Mouse (Mus musculus): ENCODE data around the gene Catspere2.
"Not testable (repeated sequence)": the region's sequence is repeated elsewhere in the genome, so short reads cannot be mapped to it uniquely, and the experiment has no call there.

The Catspere2 gene

DNA sequence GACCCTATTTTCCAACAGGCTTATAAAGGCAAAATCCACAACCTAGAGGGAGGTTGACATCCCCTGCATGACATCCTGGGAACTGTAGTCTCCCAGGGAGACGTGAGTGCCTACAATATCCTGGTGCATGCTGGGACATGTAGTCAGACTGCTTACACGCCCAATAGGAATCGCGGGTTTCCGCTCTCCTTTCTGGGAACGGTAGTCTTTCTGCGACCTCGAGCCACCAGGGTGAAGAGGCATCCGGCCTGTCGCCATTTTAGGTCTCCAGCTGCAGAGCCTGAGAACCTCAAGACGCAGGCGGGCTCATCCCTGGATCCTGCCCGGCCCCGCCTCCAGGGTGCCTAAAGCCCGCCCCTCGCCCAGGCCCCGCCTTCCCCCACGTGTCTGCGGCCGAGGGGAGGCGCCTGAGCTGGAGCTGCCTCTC, at the start of gene Catspere2:
TSS of gene Catspere2 (plus strand) at position 400 of the 427 bp plus-strand sequence.
- DNase-seq = peak; percentile 100

GRCm38 (mm10) chr1:177940422-177940977, 42.7 kb upstream of the Catspere2 start:
- not testable (repeated sequence) for DNase-seq

GRCm38 (mm10) chr1:177981276-177981675, 1.9 kb upstream of the Catspere2 start:
- DNase-seq = no peak

DNA sequence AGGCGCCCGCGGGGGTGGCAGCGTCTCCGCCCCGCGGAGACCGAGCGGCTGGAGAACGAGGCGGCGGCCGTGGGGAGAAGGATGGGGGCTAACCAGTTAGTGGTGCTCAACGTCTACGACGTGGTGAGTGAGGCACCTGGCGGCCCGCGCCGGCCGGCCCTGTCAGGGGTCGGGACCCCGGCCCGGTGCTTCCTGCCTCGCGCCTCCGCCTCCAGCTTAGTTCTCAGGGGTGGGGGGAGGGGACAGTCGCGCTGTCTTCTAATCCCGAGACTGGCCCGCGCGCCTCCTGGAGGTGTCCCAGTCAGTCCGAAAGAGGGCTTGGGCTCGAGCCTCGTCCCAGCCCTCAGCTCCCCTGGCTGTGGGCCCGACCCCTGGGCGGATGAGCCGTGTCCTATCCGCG, 359 bp downstream of the Catspere2 start:
- DNase-seq = not testable (repeated sequence)

GRCm38 (mm10) chr1:177984206-177984605, 983 bp downstream of the Catspere2 start:
- DNase-seq = peak; percentile 36

DNA sequence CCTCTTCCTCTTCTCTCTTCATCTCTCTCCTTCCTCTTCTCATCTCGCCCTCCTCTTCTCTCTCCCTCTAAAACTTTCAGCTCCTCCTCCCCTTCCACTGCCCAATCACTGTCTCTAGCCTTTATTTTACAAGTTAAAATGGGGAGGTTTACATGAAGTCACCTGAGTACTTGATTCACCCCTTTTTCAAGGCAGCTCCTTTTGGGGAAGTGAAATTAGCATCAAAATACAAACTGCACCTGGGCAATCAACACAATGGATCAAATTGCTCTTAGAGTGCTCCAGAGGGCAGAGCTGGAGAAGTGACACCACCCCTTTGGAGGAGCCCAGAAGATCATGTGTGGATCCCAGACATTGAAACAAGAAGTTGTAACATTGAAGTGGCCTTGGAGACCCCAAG, 4.3 kb downstream of the Catspere2 start:
- not testable (repeated sequence) for DNase-seq

DNA sequence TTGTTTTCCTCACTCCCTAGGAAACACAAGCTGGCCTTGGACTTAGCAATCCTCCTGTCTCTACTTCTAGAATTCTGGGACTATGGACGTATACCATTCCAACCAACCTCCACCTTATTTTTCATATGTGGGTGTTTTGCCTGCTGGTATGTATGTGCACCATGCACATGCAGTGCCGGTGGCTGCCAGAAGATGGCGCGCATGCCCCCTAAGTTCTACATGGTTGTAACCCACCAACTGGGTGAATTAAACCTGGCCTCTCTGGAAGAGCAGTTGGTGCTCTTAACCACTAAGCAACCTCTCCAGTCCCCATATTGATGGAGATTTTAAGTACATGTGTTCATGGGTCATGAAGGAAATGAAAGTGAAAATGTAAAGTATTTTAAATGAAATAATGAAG, 89.6 kb downstream of the Catspere2 start:
- DNase-seq = not testable (repeated sequence)

- not testable (repeated sequence) for DNase-seq
These were observed 114.6 kb downstream of the Catspere2 start for GRCm38 (mm10) chr1:178097865-178098264.

GRCm38 (mm10) chr1:178108514-178108913, 125.3 kb downstream of the Catspere2 start:
- DNase-seq = not testable (repeated sequence)

DNA sequence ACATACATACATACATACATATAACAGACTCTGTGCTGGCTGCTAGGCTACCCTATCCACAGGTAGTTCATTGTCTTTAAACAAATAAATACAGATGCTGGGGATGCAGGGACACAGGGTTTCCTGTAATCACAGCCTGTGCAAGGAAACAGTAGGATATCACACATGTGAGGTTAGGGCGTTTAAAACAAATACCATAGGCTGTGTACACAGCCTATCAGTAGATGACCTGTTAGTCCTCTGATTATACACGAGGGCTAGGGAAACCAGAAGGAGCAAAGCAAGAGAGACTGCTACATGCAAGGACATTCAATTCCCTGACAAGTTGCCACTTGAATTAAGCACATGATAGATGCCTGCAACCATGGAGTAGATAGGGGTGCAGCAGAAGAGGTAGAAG, 139.0 kb downstream of the Catspere2 start:
- not testable (repeated sequence) for DNase-seq

DNA sequence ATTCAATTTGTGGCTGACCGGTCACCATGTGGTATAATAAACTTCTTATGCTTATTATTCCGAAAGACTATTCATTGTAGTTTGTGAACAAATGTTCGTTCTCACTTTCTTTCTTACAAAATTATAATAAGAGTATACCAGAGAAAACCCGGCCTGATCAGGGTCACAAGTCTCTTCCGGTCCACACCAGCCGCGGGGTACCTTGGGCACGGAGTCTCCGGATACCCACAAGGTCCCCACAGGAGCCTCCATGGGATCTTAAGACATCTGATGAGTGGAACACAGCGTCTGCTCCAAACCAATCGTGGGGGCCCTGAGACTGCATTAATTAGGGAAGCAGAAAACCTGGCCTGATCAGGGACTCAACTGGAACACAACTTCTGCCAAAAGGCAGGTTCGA, 151.1 kb downstream of the Catspere2 start:
- DNase-seq = no peak

DNA sequence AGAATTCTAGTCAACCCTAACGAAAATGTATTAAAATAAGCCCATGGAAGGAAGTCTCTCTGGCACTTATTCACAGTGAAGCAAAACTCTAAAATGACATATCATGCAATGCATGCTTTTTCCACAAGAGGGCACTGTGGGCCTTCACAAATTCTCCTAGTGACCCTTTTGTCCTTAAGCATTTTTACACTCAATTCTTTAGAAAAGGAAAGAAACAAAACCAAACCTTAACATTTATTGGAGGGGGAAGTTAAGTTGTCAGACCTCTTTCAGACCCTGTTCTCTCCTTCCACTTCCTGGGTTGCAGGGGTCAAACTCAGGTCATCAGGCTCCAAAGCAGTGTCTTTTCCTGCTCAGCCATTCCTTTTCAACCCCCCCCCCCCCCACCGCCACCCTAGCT, 163.3 kb downstream of the Catspere2 start:
- DNase-seq = peak; percentile 27

DNA sequence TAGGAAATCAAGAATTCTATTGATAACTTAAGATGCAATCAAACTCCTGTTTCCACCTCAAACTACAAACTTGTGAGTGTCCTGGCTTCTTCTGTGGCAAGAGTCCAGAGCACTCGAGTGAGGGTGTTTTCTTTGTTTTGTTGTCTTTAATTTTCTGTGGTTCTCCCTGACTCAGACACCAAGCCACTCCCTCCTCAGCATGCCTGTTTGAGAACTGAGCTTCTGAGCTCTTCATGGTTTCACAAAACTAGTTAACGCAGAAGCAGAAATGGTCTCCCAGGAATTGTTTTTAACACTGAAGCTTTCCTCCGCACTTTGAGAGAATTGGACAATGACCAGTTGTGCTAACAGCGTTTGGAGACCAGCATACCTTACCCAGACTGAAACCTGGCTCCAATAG, 163.7 kb downstream of the Catspere2 start:
- DNase-seq = not testable (repeated sequence)

DNA sequence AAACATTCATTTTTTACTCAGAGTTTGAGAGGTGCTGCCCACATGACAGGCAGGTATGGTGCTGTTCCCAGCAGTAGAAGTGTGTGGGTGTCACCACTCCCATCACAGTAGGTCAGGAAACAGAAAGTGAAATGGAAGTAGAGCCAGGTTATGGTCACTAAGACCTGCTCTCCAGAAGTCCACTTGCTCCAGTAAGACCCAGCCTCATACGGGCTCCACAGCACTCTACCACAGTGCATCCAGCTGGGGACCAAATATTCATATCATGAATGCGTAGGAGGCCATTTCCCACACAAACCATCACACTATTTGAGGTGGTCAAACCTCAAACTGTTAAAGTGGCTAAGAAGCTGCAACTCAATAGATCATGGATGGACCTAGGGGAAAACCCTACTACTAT, 199.0 kb downstream of the Catspere2 start:
- DNase-seq = no peak

DNA sequence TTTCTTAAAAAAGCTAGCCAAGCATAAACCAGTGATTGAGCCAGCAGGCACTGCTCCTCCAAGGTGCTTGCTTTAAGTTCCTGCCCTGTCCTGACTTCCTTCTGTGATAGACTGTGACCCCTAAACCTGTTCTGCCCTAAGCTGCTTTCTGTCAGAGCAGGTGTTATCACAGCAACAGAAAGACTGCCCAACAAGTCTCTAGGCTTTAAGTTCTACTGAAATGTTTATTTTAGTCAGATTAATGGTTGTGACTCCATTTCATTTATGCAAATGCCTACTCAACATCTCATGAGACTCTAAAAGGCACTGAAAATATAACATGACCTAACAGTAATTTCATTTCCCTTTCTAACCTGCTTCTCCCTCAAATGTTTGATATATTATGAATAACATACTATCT, 202.4 kb downstream of the Catspere2 start:
- no peak for DNase-seq

DNA sequence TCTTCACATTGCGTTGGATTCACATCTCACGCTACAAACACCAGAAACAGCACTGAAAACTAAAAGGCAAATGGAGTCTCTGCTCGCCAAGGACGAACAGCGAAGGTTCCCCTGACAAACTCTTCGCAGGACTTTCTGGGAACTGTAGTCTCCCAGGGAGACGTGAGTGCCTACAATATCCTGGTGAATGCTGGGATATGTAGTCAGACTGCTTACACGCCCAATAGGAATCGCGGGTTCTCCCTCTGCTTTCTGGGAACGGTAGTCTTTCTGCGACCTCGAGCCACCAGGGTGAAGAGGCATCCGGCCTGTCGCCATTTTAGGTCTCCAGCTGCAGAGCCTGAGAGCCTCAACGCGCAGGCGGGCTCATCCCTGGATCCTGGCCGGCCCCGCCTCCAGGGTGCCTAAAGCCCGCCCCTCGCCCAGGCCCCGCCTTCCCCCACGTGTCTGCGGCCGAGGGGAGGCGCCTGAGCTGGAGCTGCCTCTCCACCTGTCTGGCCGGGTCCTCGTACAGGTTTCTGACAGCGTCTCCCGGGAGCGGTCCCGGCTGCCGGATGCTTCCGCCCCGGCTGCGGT, 204.1 kb downstream of the Catspere2 start, which contains the start of gene Desi2:
TSS of gene Desi2 (plus strand) at position 202 of the 576 bp plus-strand sequence.
- peak; percentile 96 for DNase-seq

DNA sequence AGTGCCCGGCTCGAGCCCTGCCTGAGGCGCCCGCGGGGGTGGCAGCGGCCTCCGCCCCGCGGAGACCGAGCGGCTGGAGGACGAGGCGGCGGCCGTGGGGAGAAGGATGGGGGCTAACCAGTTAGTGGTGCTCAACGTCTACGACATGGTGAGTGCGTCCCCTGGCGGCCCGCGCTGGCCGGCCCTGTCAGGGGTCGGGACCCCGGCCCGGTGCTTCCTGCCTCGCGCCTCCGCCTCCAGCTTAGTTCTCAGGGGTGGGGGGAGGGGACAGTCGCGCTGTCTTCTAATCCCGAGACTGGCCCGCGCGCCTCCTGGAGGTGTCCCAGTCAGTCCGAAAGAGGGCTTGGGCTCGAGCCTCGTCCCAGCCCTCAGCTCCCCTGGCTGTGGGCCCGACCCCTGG, 204.6 kb downstream of the Catspere2 start:
- not testable (repeated sequence) for DNase-seq

- peak; percentile 20 for DNase-seq
These were observed 205.2 kb downstream of the Catspere2 start for GRCm38 (mm10) chr1:178188386-178188785.

GRCm38 (mm10) chr1:178205701-178206325, 222.6 kb downstream of the Catspere2 start:
- DNase-seq = peak; percentile 16

GRCm38 (mm10) chr1:178207856-178208255, 224.6 kb downstream of the Catspere2 start:
- DNase-seq = not testable (repeated sequence)

- DNase-seq = no peak
These were observed 226.7 kb downstream of the Catspere2 start for GRCm38 (mm10) chr1:178209966-178210365.

GRCm38 (mm10) chr1:178217157-178217556, 233.9 kb downstream of the Catspere2 start:
- no peak for DNase-seq

DNA sequence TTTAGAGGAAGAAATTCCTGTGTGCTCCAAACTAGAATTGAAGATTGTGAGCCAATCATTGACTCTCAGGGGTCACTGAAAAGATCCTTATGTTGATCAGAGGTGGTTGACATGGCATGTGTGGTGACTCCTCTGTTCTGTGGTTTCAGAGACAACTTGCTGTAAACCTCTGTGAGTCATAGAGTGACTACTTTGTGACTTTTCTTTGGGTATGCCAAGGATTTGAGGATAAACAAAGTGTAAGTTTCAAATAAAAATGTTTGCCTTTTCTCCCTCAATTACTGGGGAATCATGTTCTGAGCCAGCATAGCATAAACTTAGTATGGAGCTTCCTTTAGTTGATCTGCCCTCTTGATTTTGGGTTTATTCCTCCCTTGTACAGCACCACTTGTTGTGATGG, 235.1 kb downstream of the Catspere2 start:
- DNase-seq = no peak
